Mouse (Mus musculus): ENCODE measurements around the gene Pard3b. TPM values are rescaled to one million over a fixed set of nuclear protein-coding genes. Genes with fewer than 3 reads are reported as not detected.

Pard3b gene
- polyA plus RNA-seq, 1 experiment = 0.71 TPM

- WGBS = 95% methylated on average over 3 of the region's 3 CpGs
- Histone ChIP-seq H3K4me1 (replicated peaks; ENCODE audit: control insufficient read depth, insufficient read depth, low read length) (no peaks in the 10 kb centered on the region), H3K27ac (ENCODE audit: control insufficient read depth, insufficient read depth, low read length) (no peak overlapping the region)
Measured at GRCm38 (mm10) chr1:62444406-62444805, 805.8 kb downstream of the Pard3b start.

GRCm38 (mm10) chr1:62446818-62447217 lies 808.2 kb downstream of the Pard3b start:
- WGBS = 94% methylated on average over 1 of the region's 1 CpGs
- H3K27ac ChIP-seq (ENCODE audit: control insufficient read depth, insufficient read depth, low read length) = no peak overlapping the region

More at GRCm38 (mm10) chr1:62444406-62444805, 805.8 kb downstream of the Pard3b start:
- Histone ChIP-seq H3K4me3 (ENCODE audit: control insufficient read depth, insufficient read depth, low read length) (no peak overlapping the region), H3K27me3 (ENCODE audit: control insufficient read depth, insufficient read depth, low read length) (no peaks in the 10 kb centered on the region), H3K36me3 (ENCODE audit: control insufficient read depth, insufficient read depth, low read length) (no peaks in the 10 kb centered on the region)
- no peak for DNase-seq
- TF ChIP-seq CTCF (IDR thresholded peaks at IDR 0.05; ENCODE audit: borderline replicate concordance, control insufficient read depth, extremely low read depth, insufficient read depth, low read length, poor library complexity) (no peak), POLR2A (IDR thresholded peaks at IDR 0.05; ENCODE audit: control insufficient read depth, extremely low read depth, insufficient read depth, low read length, poor library complexity) (no peak)

GRCm38 (mm10) chr1:62449193-62449875 lies 810.7 kb downstream of the Pard3b start:
- no peak for TF ChIP-seq POLR2A (IDR thresholded peaks at IDR 0.05; ENCODE audit: control insufficient read depth, extremely low read depth, insufficient read depth, low read length, poor library complexity)
- no peak for TF ChIP-seq CTCF (IDR thresholded peaks at IDR 0.05; ENCODE audit: borderline replicate concordance, control insufficient read depth, extremely low read depth, insufficient read depth, low read length, poor library complexity)
- no peaks in the 10 kb centered on the region for H3K4me1 ChIP-seq (replicated peaks; ENCODE audit: control insufficient read depth, insufficient read depth, low read length)
- H3K4me3 ChIP-seq (ENCODE audit: control insufficient read depth, insufficient read depth, low read length) = no peak overlapping the region
- DNase-seq = no peak
- no peaks in the 10 kb centered on the region for H3K36me3 ChIP-seq (ENCODE audit: control insufficient read depth, insufficient read depth, low read length)
- no peak overlapping the region for H3K27ac ChIP-seq (ENCODE audit: control insufficient read depth, insufficient read depth, low read length)
- no peaks in the 10 kb centered on the region for H3K27me3 ChIP-seq (ENCODE audit: control insufficient read depth, insufficient read depth, low read length)
- WGBS = 45% methylated on average over 7 of the region's 7 CpGs

More at GRCm38 (mm10) chr1:62446818-62447217, 808.2 kb downstream of the Pard3b start:
- H3K4me1 ChIP-seq (replicated peaks; ENCODE audit: control insufficient read depth, insufficient read depth, low read length) = no peaks in the 10 kb centered on the region
- no peak for DNase-seq
- no peak overlapping the region for H3K4me3 ChIP-seq (ENCODE audit: control insufficient read depth, insufficient read depth, low read length)
- no peaks in the 10 kb centered on the region for H3K27me3 ChIP-seq (ENCODE audit: control insufficient read depth, insufficient read depth, low read length)
- TF ChIP-seq POLR2A (IDR thresholded peaks at IDR 0.05; ENCODE audit: control insufficient read depth, extremely low read depth, insufficient read depth, low read length, poor library complexity) (no peak), CTCF (IDR thresholded peaks at IDR 0.05; ENCODE audit: borderline replicate concordance, control insufficient read depth, extremely low read depth, insufficient read depth, low read length, poor library complexity) (no peak)
- H3K36me3 ChIP-seq (ENCODE audit: control insufficient read depth, insufficient read depth, low read length) = no peaks in the 10 kb centered on the region

GRCm38 (mm10) chr1:62465536-62465935 lies 826.9 kb downstream of the Pard3b start:
- TF ChIP-seq POLR2A (IDR thresholded peaks at IDR 0.05; ENCODE audit: control insufficient read depth, extremely low read depth, insufficient read depth, low read length, poor library complexity) (no peak), CTCF (IDR thresholded peaks at IDR 0.05; ENCODE audit: borderline replicate concordance, control insufficient read depth, extremely low read depth, insufficient read depth, low read length, poor library complexity) (no peak)
- 92% methylated on average over 8 of the region's 8 CpGs for WGBS
- H3K36me3 ChIP-seq (ENCODE audit: control insufficient read depth, insufficient read depth, low read length) = no peaks in the 10 kb centered on the region

GRCm38 (mm10) chr1:62466544-62466943 lies 827.9 kb downstream of the Pard3b start:
- Histone ChIP-seq H3K4me1 (replicated peaks; ENCODE audit: control insufficient read depth, insufficient read depth, low read length) (no peaks in the 10 kb centered on the region), H3K27me3 (ENCODE audit: control insufficient read depth, insufficient read depth, low read length) (no peaks in the 10 kb centered on the region), H3K4me3 (ENCODE audit: control insufficient read depth, insufficient read depth, low read length) (no peak overlapping the region), H3K36me3 (ENCODE audit: control insufficient read depth, insufficient read depth, low read length) (no peaks in the 10 kb centered on the region), H3K27ac (ENCODE audit: control insufficient read depth, insufficient read depth, low read length) (no peak overlapping the region)
- WGBS = 71% methylated on average over 1 of the region's 1 CpGs
- TF ChIP-seq CTCF (IDR thresholded peaks at IDR 0.05; ENCODE audit: borderline replicate concordance, control insufficient read depth, extremely low read depth, insufficient read depth, low read length, poor library complexity) (no peak), POLR2A (IDR thresholded peaks at IDR 0.05; ENCODE audit: control insufficient read depth, extremely low read depth, insufficient read depth, low read length, poor library complexity) (no peak)
- DNase-seq = no peak

More at GRCm38 (mm10) chr1:62465536-62465935, 826.9 kb downstream of the Pard3b start:
- no peak for DNase-seq
- Histone ChIP-seq H3K27ac (ENCODE audit: control insufficient read depth, insufficient read depth, low read length) (no peak overlapping the region), H3K4me1 (replicated peaks; ENCODE audit: control insufficient read depth, insufficient read depth, low read length) (no peaks in the 10 kb centered on the region), H3K4me3 (ENCODE audit: control insufficient read depth, insufficient read depth, low read length) (no peak overlapping the region), H3K27me3 (ENCODE audit: control insufficient read depth, insufficient read depth, low read length) (no peaks in the 10 kb centered on the region)

- Histone ChIP-seq H3K4me3 (ENCODE audit: control insufficient read depth, insufficient read depth, low read length) (no peak overlapping the region), H3K4me1 (replicated peaks; ENCODE audit: control insufficient read depth, insufficient read depth, low read length) (no peaks in the 10 kb centered on the region), H3K36me3 (ENCODE audit: control insufficient read depth, insufficient read depth, low read length) (no peaks in the 10 kb centered on the region), H3K27me3 (ENCODE audit: control insufficient read depth, insufficient read depth, low read length) (no peaks in the 10 kb centered on the region), H3K27ac (ENCODE audit: control insufficient read depth, insufficient read depth, low read length) (no peak overlapping the region)
- no peak for DNase-seq
- TF ChIP-seq POLR2A (IDR thresholded peaks at IDR 0.05; ENCODE audit: control insufficient read depth, extremely low read depth, insufficient read depth, low read length, poor library complexity) (no peak), CTCF (IDR thresholded peaks at IDR 0.05; ENCODE audit: borderline replicate concordance, control insufficient read depth, extremely low read depth, insufficient read depth, low read length, poor library complexity) (no peak)
- WGBS = 50% methylated on average over 2 of the region's 2 CpGs
Measured at GRCm38 (mm10) chr1:62483059-62483458, 844.4 kb downstream of the Pard3b start.

Data from thymus, adult 2 months (tissue).